Mouse (Mus musculus) macrophage (primary cell): Measurements from ENCODE around the gene Me3. TPM values are rescaled to one million over a fixed set of nuclear protein-coding genes. Genes with fewer than 3 reads are reported as not detected.

Experiments used
- H3K27ac ChIP-seq: fragments of 350-480 bp; formaldehyde crosslinking; 2 replicates; pipeline ENCODE4 v1.9.0; 2021
- H3K36me3 ChIP-seq: fragments of 350-480 bp; formaldehyde crosslinking; 2 replicates; pipeline ENCODE4 v1.9.0; 2021; ENCODE audit errors: inconsistent target
- H3K4me3 ChIP-seq: fragments of 350-480 bp; formaldehyde crosslinking; 2 replicates; pipeline ENCODE4 v1.9.0; 2021; ENCODE audit errors: inconsistent target
- H3K79me2 ChIP-seq: fragments of 350-480 bp; formaldehyde crosslinking; 2 replicates; pipeline ENCODE4 v1.9.0; 2021; ENCODE audit errors: inconsistent target
- WGBS: methylation state at CpG from one replicate; pipeline ENCODE4 v1.1.7; 2026; ENCODE audit warnings: inconsistent platforms; ENCODE audit not compliant: missing documents; 5-methylcytosine and 5-hydroxymethylcytosine counted together
- polyA plus RNA-seq: library from polyadenylated mRNA; stranded (reverse); fragments of 250-400 nt; gene quantifications from 3 replicates; pipeline ENCODE4 v1.2.4, GENCODE M21; 2018; ENCODE audit warnings: inconsistent platforms

Me3 gene
- polyA plus RNA-seq, 1 experiment from 2014 or later = not detected

- Histone ChIP-seq H3K79me2 (no peaks in the 10 kb centered on the region), H3K4me3 (no peak within 1 kb of the TSS), H3K27ac (no peak within 1 kb of the TSS), H3K36me3 (no peaks in the 10 kb centered on the region)
- 75% methylated on average over 21 of the region's 22 CpGs for WGBS
These were observed 271.5 kb downstream of the Me3 start, which contains the start of gene Ccdc81 for GRCm38 (mm10) chr7:89903442-89904343. Ccdc81 (minus strand) TSS chr7:89903629.

Other genes with a start within 250 kb of the Me3 start
- 23.0 to 30.8 TPM (median 30.4 TPM) in 3 replicates for gene Tmem135, start 228.2 kb upstream of the Me3 start, polyA plus RNA-seq
- 0.08 to 0.23 TPM (median 0.09 TPM) in 3 replicates for gene Fzd4, start 228.0 kb upstream of the Me3 start, polyA plus RNA-seq
- not detected in 3 replicates for gene Prss23, start 105.2 kb upstream of the Me3 start, polyA plus RNA-seq